Mouse (Mus musculus) heart, postnatal 0 days (tissue): ENCODE results near the gene Grcc10. TPM values are rescaled to one million over a fixed set of nuclear protein-coding genes. Genes with fewer than 3 reads are reported as not detected.

Experiments
- ATAC-seq: fragments of 200-750 bp; cut with Nextera tagmentation; 2 replicates; pipeline ENCODE4 v1.8.0; 2017; ENCODE audit warnings: low read depth, moderate number of reproducible peaks, moderate library complexity; ENCODE audit not compliant: insufficient read depth
- DNase-seq: peaks from one replicate; pipeline ENCODE4 v3.0.0-alpha.2; 2016; ENCODE audit warnings: low spot score
- H3K27ac ChIP-seq: fragments of 300-500 bp; sonication (generic); 2 replicates; pipeline ENCODE4 v1.5.1; 2014; ENCODE audit warnings: low read depth, mild to moderate bottlenecking
- H3K27me3 ChIP-seq: fragments of 300-500 bp; sonication (generic); 2 replicates; pipeline ENCODE4 v1.6.1; 2014; ENCODE audit warnings: low read length, mixed read lengths; ENCODE audit not compliant: control insufficient read depth, insufficient read depth
- H3K36me3 ChIP-seq: fragments of 300-500 bp; sonication (generic); replicated peaks from 2 replicates; pipeline ENCODE4 v1.6.1; 2014; ENCODE audit warnings: low read length, mixed read lengths; ENCODE audit not compliant: control insufficient read depth, insufficient read depth
- H3K4me1 ChIP-seq: fragments of 300-500 bp; sonication (generic); 2 replicates; pipeline ENCODE4 v1.6.1; 2014; ENCODE audit warnings: antibody characterized with exemption; ENCODE audit not compliant: control insufficient read depth, insufficient read depth
- H3K4me2 ChIP-seq: fragments of 300-500 bp; sonication (generic); 2 replicates; pipeline ENCODE4 v1.6.1; 2014; ENCODE audit warnings: low read depth, mild to moderate bottlenecking, low read length, moderate library complexity
- H3K4me3 ChIP-seq: fragments of 300-500 bp; sonication (generic); 2 replicates; pipeline ENCODE4 v1.5.1; 2014; ENCODE audit warnings: low read depth, low read length
- H3K9ac ChIP-seq: fragments of 300-500 bp; sonication (generic); replicated peaks from 2 replicates; pipeline ENCODE4 v1.6.1; 2014; ENCODE audit warnings: low read depth, low read length, mixed read lengths
- H3K9me3 ChIP-seq: fragments of 300-500 bp; sonication (generic); replicated peaks from 2 replicates; pipeline ENCODE4 v1.6.1; 2016; ENCODE audit warnings: low read length; ENCODE audit not compliant: control insufficient read depth
- CTCF ChIP-seq: IDR thresholded peaks from 2 replicates; pipeline ENCODE4 v1.5.1; 2016; ENCODE audit warnings: antibody characterized with exemption, control low read depth, low read depth
- EP300 ChIP-seq: IDR thresholded peaks from 2 replicates; pipeline ENCODE4 v1.6.1; 2016; ENCODE audit warnings: antibody characterized with exemption, low read depth
- WGBS: fragments of 180-500 bp; shearing (Covaris S2); extraction: QIAGEN DNeasy Blood & Tissue Kit; methylation state at CpG from one replicate; pipeline ENCODE4 v1.1.7; 2014; 5-methylcytosine and 5-hydroxymethylcytosine counted together
- polyA plus RNA-seq: library from polyadenylated mRNA; unstranded; fragments of >200 nt; fragmentation: Nextera tagmentation; extraction: Ambion mirVana; gene quantifications from 2 replicates; pipeline ENCODE4 v1.2.1, GENCODE M21; 2015
- total RNA-seq: library from RNA; depleted of rRNA; stranded (reverse); fragments of >200 nt; gene quantifications from 2 replicates; pipeline ENCODE4 v1.2.3, GENCODE M21; 2014; ENCODE audit warnings: low replicate concordance

Grcc10 gene
- total and polyA plus RNA-seq, 2 experiments from 2014 or later: 119 to 492 TPM

GRCm38 (mm10) chr6:124702102-124702783 lies 38.9 kb downstream of the Grcc10 start:
- H3K36me3 ChIP-seq: peaks cover 72% of the 10 kb centered on the region
- H3K9me3 ChIP-seq: no peaks in the 10 kb centered on the region
- DNase-seq (no peak), ATAC-seq (no peak)
- H3K4me1 ChIP-seq: peaks cover 5% of the 10 kb centered on the region; the same call in 1 of the 2 replicates
- no peak overlapping the region for H3K4me2 ChIP-seq
- H3K27me3 ChIP-seq: no peaks in the 10 kb centered on the region
- no peak overlapping the region for H3K4me3 ChIP-seq
- TF ChIP-seq EP300: no peak
- TF ChIP-seq CTCF: no peak
- H3K9ac ChIP-seq: no peak overlapping the region
- no peak overlapping the region for H3K27ac ChIP-seq
- 88% methylated on average over 17 of the region's 17 CpGs for WGBS

GRCm38 (mm10) chr6:124701338-124701737 lies 39.8 kb downstream of the Grcc10 start:
- Histone ChIP-seq H3K9ac (no peak overlapping the region), H3K4me3 (no peak overlapping the region), H3K4me1 (peaks cover 5% of the 10 kb centered on the region; the same call in 1 of the 2 replicates), H3K27me3 (no peaks in the 10 kb centered on the region), H3K4me2 (no peak overlapping the region), H3K9me3 (no peaks in the 10 kb centered on the region), H3K36me3 (peaks cover 71% of the 10 kb centered on the region), H3K27ac (no peak overlapping the region)
- 69% methylated on average over 8 of the region's 8 CpGs for WGBS
- TF ChIP-seq CTCF (peak; percentile 39), EP300 (no peak)
- ATAC-seq: no peak
- DNase-seq: no peak

- DNase-seq (no peak), ATAC-seq (peak; percentile 51)
- TF ChIP-seq EP300 (no peak), CTCF (no peak)
- Histone ChIP-seq H3K4me1 (peaks cover 5% of the 10 kb centered on the region; the same call in 1 of the 2 replicates), H3K27me3 (no peaks in the 10 kb centered on the region), H3K9ac (no peak overlapping the region), H3K4me3 (no peak overlapping the region), H3K27ac (peak overlapping the region; percentile 63), H3K9me3 (no peaks in the 10 kb centered on the region), H3K4me2 (no peak overlapping the region), H3K36me3 (peaks cover 62% of the 10 kb centered on the region)
- WGBS: 63% methylated on average over 11 of the region's 11 CpGs
These were observed 41.1 kb downstream of the Grcc10 start for GRCm38 (mm10) chr6:124699962-124700610.

GRCm38 (mm10) chr6:124699366-124699765 lies 41.8 kb downstream of the Grcc10 start:
- no peak overlapping the region for H3K9ac ChIP-seq
- H3K27ac ChIP-seq: 0 out of 2 replicates have a peak overlapping the region, but pooled peaks have one; percentile 63
- H3K4me1 ChIP-seq: peaks cover 10% of the 10 kb centered on the region
- H3K4me3 ChIP-seq: no peak overlapping the region
- ATAC-seq: no peak
- 87% methylated on average over 4 of the region's 4 CpGs for WGBS
- H3K27me3 ChIP-seq: no peaks in the 10 kb centered on the region
- no peak for DNase-seq
- H3K36me3 ChIP-seq: peaks cover 55% of the 10 kb centered on the region
- TF ChIP-seq CTCF: no peak
- TF ChIP-seq EP300: no peak
- no peak overlapping the region for H3K4me2 ChIP-seq
- no peaks in the 10 kb centered on the region for H3K9me3 ChIP-seq

GRCm38 (mm10) chr6:124698751-124699150 lies 42.4 kb downstream of the Grcc10 start:
- Histone ChIP-seq H3K4me2 (no peak overlapping the region), H3K9me3 (no peaks in the 10 kb centered on the region), H3K4me1 (peaks cover 14% of the 10 kb centered on the region), H3K36me3 (peaks cover 49% of the 10 kb centered on the region), H3K4me3 (no peak overlapping the region), H3K9ac (no peak overlapping the region), H3K27me3 (no peaks in the 10 kb centered on the region), H3K27ac (no peak overlapping the region)
- no peak for ATAC-seq
- 80% methylated on average over 6 of the region's 6 CpGs for WGBS
- DNase-seq: no peak
- no peak for TF ChIP-seq EP300
- no peak for TF ChIP-seq CTCF
